Mouse (Mus musculus) CD4-positive, CD25-positive, alpha-beta regulatory T cell, adult 4 months (primary cell): ENCODE data around the gene Tlx2. TPM values are rescaled to one million over a fixed set of nuclear protein-coding genes. Genes with fewer than 3 reads are reported as not detected.

ENCODE experiments used
- ATAC-seq: one replicate; pipeline ENCODE4 v1.8.0; 2017
- polyA plus RNA-seq, 2 experiments: library from polyadenylated mRNA; unstranded; fragments of 100-300 nt; shearing (Covaris generic); gene quantifications; one replicate each; pipeline ENCODE4 v1.2.1; 2017

Tlx2 gene
- polyA plus RNA-seq, 2 experiments from 2014 or later = not detected

- ATAC-seq = no peak
Observed at GRCm38 (mm10) chr6:83020836-83021593, 49.1 kb downstream of the Tlx2 start.

GRCm38 (mm10) chr6:83020121-83020520 is 50.0 kb downstream of the Tlx2 start:
- ATAC-seq = no peak

GRCm38 (mm10) chr6:83019044-83019443 is 51.0 kb downstream of the Tlx2 start:
- ATAC-seq = no peak

Other genes starting within 250 kb of the Tlx2 start
- gene Sema4f, start 130.5 kb downstream of the Tlx2 start, polyA plus RNA-seq = 1 to 10 TPM; 2.3 to 3.1 TPM
- gene M1ap, start 123.4 kb downstream of the Tlx2 start, polyA plus RNA-seq = 1 to 10 TPM in 1 of 2 experiments, under 1 TPM in 1; 0.94 to 1.4 TPM
- 100 to 1,000 TPM in 1 of 2 experiments, 10 to 100 TPM in 1; 31.8 to 115 TPM for gene Dok1, start 36.8 kb downstream of the Tlx2 start, polyA plus RNA-seq
- 1 to 10 TPM in 1 of 2 experiments, not detected in 1; 1.8 TPM for gene Loxl3, start 36.1 kb downstream of the Tlx2 start, polyA plus RNA-seq
- 100 to 1,000 TPM; 424 to 552 TPM for gene Aup1, start 15.8 kb downstream of the Tlx2 start, polyA plus RNA-seq
- gene Htra2, start 15.0 kb downstream of the Tlx2 start, polyA plus RNA-seq = 10 to 100 TPM; 27.3 to 37.9 TPM
- gene Dqx1, start 12.4 kb downstream of the Tlx2 start, polyA plus RNA-seq = 1 to 10 TPM; 1.9 to 4.5 TPM
- 10 to 100 TPM; 42.5 to 49.3 TPM for gene Pcgf1, start 7.6 kb upstream of the Tlx2 start, polyA plus RNA-seq
- gene Lbx2, start 16.1 kb upstream of the Tlx2 start, polyA plus RNA-seq = not detected
- 1 to 10 TPM in 1 of 2 experiments, under 1 TPM in 1; 0.82 to 2.2 TPM for gene Ccdc142, start 31.3 kb upstream of the Tlx2 start, polyA plus RNA-seq
- under 1 TPM; 0.67 to 0.68 TPM for gene Gm42688, start 31.3 kb upstream of the Tlx2 start, polyA plus RNA-seq
- 10 to 100 TPM; 57.0 to 61.5 TPM for gene Mrpl53, start 38.7 kb upstream of the Tlx2 start, polyA plus RNA-seq
- 10 to 100 TPM in 1 of 2 experiments, 1 to 10 TPM in 1; 6.5 to 16.0 TPM for gene Mogs, start 45.2 kb upstream of the Tlx2 start, polyA plus RNA-seq
- 10 to 100 TPM; 20.4 to 23.6 TPM for gene Wbp1, start 51.3 kb upstream of the Tlx2 start, polyA plus RNA-seq
- gene Ino80b, start 55.1 kb upstream of the Tlx2 start, polyA plus RNA-seq = 1 to 10 TPM in 1 of 2 experiments, under 1 TPM in 1; 0.56 to 3.3 TPM
- under 1 TPM in 1 of 2 experiments, not detected in 1; 0.49 TPM for gene Rtkn, start 65.2 kb upstream of the Tlx2 start, polyA plus RNA-seq
- 1 to 10 TPM in 1 of 2 experiments, not detected in 1; 2.1 TPM for gene Wdr54, start 86.1 kb upstream of the Tlx2 start, polyA plus RNA-seq
- gene 1700003E16Rik, start 86.1 kb upstream of the Tlx2 start, polyA plus RNA-seq = not detected
- 10 to 100 TPM; 14.7 to 18.2 TPM for gene Dctn1, start 95.6 kb upstream of the Tlx2 start, polyA plus RNA-seq
- gene Slc4a5, start 149.5 kb upstream of the Tlx2 start, polyA plus RNA-seq = 1 to 10 TPM in 1 of 2 experiments, under 1 TPM in 1; 0.75 to 1.1 TPM